Mouse (Mus musculus) megakaryocyte, embryonic 14.5 days (primary cell): ENCODE results near the gene Idh2.

Source experiments
- FLI1 ChIP-seq: IDR thresholded peaks from 2 replicates; pipeline ENCODE4 v1.6.1; 2012; ENCODE audit warnings: low read length, inconsistent platforms, mixed read lengths
- GATA1 ChIP-seq: IDR thresholded peaks from 3 replicates; pipeline ENCODE4 v1.6.1; 2012; ENCODE audit warnings: mixed read lengths, low read length, inconsistent platforms, borderline replicate concordance

DNA sequence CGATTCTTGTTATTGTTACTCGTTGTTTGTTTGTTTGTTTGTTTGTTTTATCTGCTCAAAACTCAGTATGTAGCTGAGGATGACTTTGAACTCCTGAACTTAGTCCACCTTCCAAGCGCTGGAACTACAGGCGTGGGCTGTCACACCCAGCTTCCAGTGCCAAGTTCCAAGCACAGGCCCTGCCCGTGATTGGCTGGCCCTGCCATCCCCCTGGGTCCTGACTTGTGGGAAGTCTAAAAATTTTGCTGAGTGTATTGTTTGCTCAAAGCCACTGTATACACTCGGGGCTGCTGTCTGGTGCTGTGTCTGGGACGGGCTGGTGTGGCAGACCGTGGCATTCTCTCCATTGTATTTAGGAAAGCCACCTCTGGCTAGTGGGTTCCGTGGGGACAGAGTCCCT lies 37.4 kb downstream of the Idh2 start:
- TF ChIP-seq GATA1 (no peak), FLI1 (no peak)
